Mouse (Mus musculus) liver, embryonic 14.5 days (tissue): ENCODE results near the gene Adgre1. TPM values are rescaled to one million over a fixed set of nuclear protein-coding genes. Genes with fewer than 3 reads are reported as not detected.

Source experiments
- ATAC-seq: fragments of 200-750 bp; cut with Nextera tagmentation; 2 replicates; pipeline ENCODE4 v1.8.0; 2017; ENCODE audit warnings: moderate number of reproducible peaks, mild to moderate bottlenecking, moderate library complexity; ENCODE audit not compliant: insufficient read depth
- DNase-seq, 3 experiments: peaks; one replicate each; pipeline ENCODE4 v3.0.0-alpha.2; 2012 to 2013; ENCODE audit warnings: low read depth in 3 of 3, low spot score in 3 of 3
- H3K27ac ChIP-seq: fragments of 300-500 bp; sonication (generic); 2 replicates; pipeline ENCODE4 v1.5.1; 2014; ENCODE audit warnings: moderate library complexity, mild to moderate bottlenecking, control low read depth, inconsistent platforms
- H3K27me3 ChIP-seq: fragments of 300-500 bp; sonication (generic); 2 replicates; pipeline ENCODE4 v1.6.1; 2014; ENCODE audit warnings: mild to moderate bottlenecking, low read length, moderate library complexity; ENCODE audit not compliant: control insufficient read depth, insufficient read depth
- H3K36me3 ChIP-seq: fragments of 300-500 bp; sonication (generic); replicated peaks from 2 replicates; pipeline ENCODE4 v1.6.1; 2014; ENCODE audit warnings: low read depth; ENCODE audit not compliant: control insufficient read depth, insufficient read depth
- H3K4me1 ChIP-seq, 2 experiments: fragments of 200-500 bp in 1 of 2; fragments of 300-500 bp in 1 of 2; sonication (generic) in 1 of 2; replicated peaks; 2 replicates each; pipeline ENCODE4 v1.6.1; 2012 to 2014; ENCODE audit warnings: antibody characterized with exemption in 1 of 2, inconsistent platforms in 1 of 2, low read length in 1 of 2; ENCODE audit not compliant: control insufficient read depth in 2 of 2, insufficient read depth in 2 of 2
- H3K4me2 ChIP-seq: fragments of 300-500 bp; sonication (generic); 2 replicates; pipeline ENCODE4 v1.6.1; 2014; ENCODE audit warnings: low read depth, mild to moderate bottlenecking, control low read depth, moderate library complexity
- H3K4me3 ChIP-seq, 2 experiments: fragments of 200-500 bp in 1 of 2; fragments of 300-500 bp in 1 of 2; sonication (generic) in 1 of 2; 2 replicates each; pipeline ENCODE4 v1.5.1; 2012 to 2014; ENCODE audit warnings: low read depth in 2 of 2, low read length in 2 of 2, mild to moderate bottlenecking in 2 of 2, control low read depth in 1 of 2, inconsistent platforms in 1 of 2, moderate library complexity in 1 of 2; ENCODE audit not compliant: insufficient read depth in 1 of 2
- H3K9ac ChIP-seq: fragments of 300-500 bp; sonication (generic); replicated peaks from 2 replicates; pipeline ENCODE4 v1.6.1; 2014; ENCODE audit warnings: mild to moderate bottlenecking, control low read depth, moderate library complexity
- H3K9me3 ChIP-seq: fragments of 300-500 bp; sonication (generic); 2 replicates; pipeline ENCODE4 v1.6.1; 2016; ENCODE audit warnings: low read length, mixed read lengths; ENCODE audit not compliant: control insufficient read depth
- CTCF ChIP-seq: IDR thresholded peaks from 2 replicates; pipeline ENCODE4 v1.5.1; 2016; ENCODE audit warnings: antibody characterized with exemption, low read depth, control low read depth
- EP300 ChIP-seq: IDR thresholded peaks from 2 replicates; pipeline ENCODE4 v1.6.1; 2016; ENCODE audit warnings: antibody characterized with exemption, low read depth
- WGBS: fragments of 180-500 bp; shearing (Covaris S2); extraction: QIAGEN DNeasy Blood & Tissue Kit; methylation state at CpG from one replicate; pipeline ENCODE4 v1.1.7; 2014; ENCODE audit not compliant: insufficient replicate concordance; 5-methylcytosine and 5-hydroxymethylcytosine counted together
- polyA plus RNA-seq, 2 experiments: library from polyadenylated mRNA; depleted of rRNA in 1 of 2; stranded (reverse) in 1 of 2; unstranded in 1 of 2; fragments of >200 nt; fragmentation: Nextera tagmentation in 1 of 2; extraction: Ambion mirVana in 1 of 2; gene quantifications; 2 replicates each; pipeline versions ENCODE4 v1.2.1 to v1.2.3; 2012 to 2014

The Adgre1 gene
- polyA plus RNA-seq, 2 experiments, result 10.9 to 20.4 TPM

GRCm38 (mm10) chr17:57347781-57348180 is 10.7 kb upstream of the Adgre1 start:
- H3K36me3 ChIP-seq, result no peaks in the 10 kb centered on the region
- no peak overlapping the region for H3K9ac ChIP-seq
- ATAC-seq (no peak), DNase-seq (no peak)
- TF ChIP-seq CTCF, result no peak
- no peak for TF ChIP-seq EP300
- H3K4me2 ChIP-seq, result no peak overlapping the region
- H3K4me3 ChIP-seq, result no peak overlapping the region
- H3K27me3 ChIP-seq, result no peaks in the 10 kb centered on the region
- H3K4me1 ChIP-seq, result no peaks in the 10 kb centered on the region
- no peaks in the 10 kb centered on the region for H3K9me3 ChIP-seq
- 57% methylated on average over 2 of the region's 2 CpGs for WGBS
- H3K27ac ChIP-seq, result no peak overlapping the region

DNA sequence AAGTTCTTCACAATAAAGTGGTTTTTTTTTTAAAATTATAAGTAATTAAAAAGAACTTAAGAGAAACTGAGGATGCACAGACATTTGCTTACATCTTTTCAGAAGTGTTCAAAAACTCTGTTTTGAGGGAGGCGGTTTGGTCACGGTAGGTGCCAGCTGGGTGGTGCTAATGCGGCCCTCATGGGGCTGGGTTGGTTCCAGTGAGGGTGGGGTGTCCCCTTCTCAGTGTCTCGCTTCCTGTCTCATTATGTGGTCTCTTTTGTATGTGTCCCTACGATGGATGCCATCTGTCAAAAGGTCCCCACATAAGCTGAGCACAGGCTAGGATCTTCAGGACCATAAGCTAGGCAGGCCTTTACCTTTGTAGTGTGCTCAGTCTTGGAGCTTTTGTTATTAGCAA is 9.4 kb upstream of the Adgre1 start:
- Histone ChIP-seq H3K27ac (no peak overlapping the region), H3K4me3 (no peak overlapping the region), H3K4me2 (no peak overlapping the region), H3K4me1 (no peaks in the 10 kb centered on the region), H3K9ac (no peak overlapping the region), H3K9me3 (no peaks in the 10 kb centered on the region), H3K27me3 (no peaks in the 10 kb centered on the region), H3K36me3 (no peaks in the 10 kb centered on the region)
- 64% methylated on average over 5 of the region's 5 CpGs for WGBS
- DNase-seq (no peak), ATAC-seq (no peak)
- TF ChIP-seq CTCF (no peak), EP300 (no peak)

GRCm38 (mm10) chr17:57350212-57350611 is 8.3 kb upstream of the Adgre1 start:
- no peaks in the 10 kb centered on the region for H3K9me3 ChIP-seq
- H3K4me2 ChIP-seq, result no peak overlapping the region
- no peaks in the 10 kb centered on the region for H3K36me3 ChIP-seq
- H3K4me3 ChIP-seq, result no peak overlapping the region
- 61% methylated on average over 5 of the region's 5 CpGs for WGBS
- H3K27ac ChIP-seq, result no peak overlapping the region
- H3K9ac ChIP-seq, result no peak overlapping the region
- no peaks in the 10 kb centered on the region for H3K4me1 ChIP-seq
- ATAC-seq (no peak), DNase-seq (no peak)
- no peaks in the 10 kb centered on the region for H3K27me3 ChIP-seq
- TF ChIP-seq EP300 (no peak), CTCF (no peak)

DNA sequence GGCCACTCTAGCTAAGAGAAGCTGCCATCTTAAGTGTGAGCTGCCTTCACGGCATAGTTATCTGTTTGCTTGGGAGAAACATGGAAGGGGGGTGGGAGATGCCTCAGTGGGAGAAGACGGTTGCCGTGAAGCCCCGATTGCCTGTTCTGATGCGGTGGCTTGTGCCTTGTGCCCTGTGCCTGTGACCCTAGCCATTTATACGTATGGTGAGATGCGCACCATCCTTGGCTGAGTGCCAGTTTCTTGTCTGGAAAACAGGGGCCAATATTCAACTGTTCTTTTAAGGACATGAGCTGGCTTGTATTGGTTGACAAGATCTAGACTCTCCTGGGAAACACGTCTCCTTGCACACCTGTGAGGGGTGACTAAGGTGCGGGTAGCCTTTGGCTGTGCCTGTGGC is 7.4 kb upstream of the Adgre1 start:
- H3K4me3 ChIP-seq, result no peak overlapping the region
- WGBS, result 80% methylated on average over 9 of the region's 9 CpGs
- no peak overlapping the region for H3K9ac ChIP-seq
- no peak for DNase-seq
- no peaks in the 10 kb centered on the region for H3K4me1 ChIP-seq
- H3K36me3 ChIP-seq, result no peaks in the 10 kb centered on the region
- H3K9me3 ChIP-seq, result no peaks in the 10 kb centered on the region
- TF ChIP-seq CTCF (no peak), EP300 (no peak)
- H3K4me2 ChIP-seq, result no peak overlapping the region
- no peaks in the 10 kb centered on the region for H3K27me3 ChIP-seq
- H3K27ac ChIP-seq, result no peak overlapping the region
- no peak for ATAC-seq

DNA sequence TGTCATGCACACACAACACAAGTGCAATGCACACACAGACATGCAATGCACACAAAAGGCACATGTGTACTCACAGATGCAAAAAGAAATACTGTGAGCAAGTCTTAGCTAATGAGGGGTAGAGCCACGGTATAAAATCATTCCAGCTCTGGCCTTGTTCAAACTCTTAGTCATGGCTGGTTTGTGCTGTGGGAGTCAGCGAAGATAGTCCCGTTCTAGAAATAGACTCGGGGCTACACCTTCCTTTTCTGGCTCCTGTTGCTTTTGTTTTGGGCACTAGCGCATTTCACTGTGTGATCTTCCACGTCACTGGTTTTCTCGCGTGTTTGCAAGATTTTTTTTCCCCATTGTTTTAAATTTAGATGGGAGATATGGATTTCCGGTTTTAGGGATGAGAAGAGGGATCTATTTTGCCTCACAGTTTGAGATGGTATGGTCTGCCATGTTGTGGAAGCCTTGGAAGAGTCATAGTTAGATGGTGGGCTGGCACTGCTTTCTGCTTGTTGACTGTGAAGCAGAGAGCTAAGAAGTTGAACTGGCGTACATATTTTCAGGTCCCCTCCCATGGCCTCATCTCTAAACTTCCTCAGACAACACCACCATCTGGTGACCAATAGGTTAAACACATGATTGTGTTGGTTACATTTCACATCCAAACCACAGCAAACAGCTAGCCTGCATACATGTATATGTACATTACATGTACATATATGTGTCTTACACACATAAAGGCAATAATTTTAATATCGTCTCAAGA is 1.2 kb downstream of the Adgre1 start:
- no peak overlapping the region for H3K4me2 ChIP-seq
- no peak overlapping the region for H3K27ac ChIP-seq
- WGBS, result 63% methylated on average over 11 of the region's 11 CpGs
- H3K9ac ChIP-seq, result no peak overlapping the region
- peak overlapping the region in 1 of 2 experiments; percentile 3; a peak in 1 of 4 replicates for H3K4me3 ChIP-seq
- H3K4me1 ChIP-seq, result peaks cover 0 to 3% of the 10 kb centered on the region in 2 experiments; a peak in 1 of 4 replicates
- TF ChIP-seq CTCF, result no peak; the same call in 1 of the 2 replicates
- TF ChIP-seq EP300, result no peak
- no peaks in the 10 kb centered on the region for H3K27me3 ChIP-seq
- ATAC-seq (no peak), DNase-seq (no peak)
- H3K36me3 ChIP-seq, result no peaks in the 10 kb centered on the region
- H3K9me3 ChIP-seq, result no peaks in the 10 kb centered on the region

Other genes starting within 250 kb of the Adgre1 start
- not detected in 2 replicates for gene Cd70, start 208.9 kb upstream of the Adgre1 start, polyA plus RNA-seq (2012; rRNA removed)
- gene Cd70, start 208.9 kb upstream of the Adgre1 start, polyA plus RNA-seq (2014; fragmentation: Nextera tagmentation; extraction: Ambion mirVana), result not detected in 2 replicates
- gene Tnfsf14, start 164.5 kb upstream of the Adgre1 start, polyA plus RNA-seq (2012; rRNA removed), result 1.5 and 1.9 TPM in 2 replicates
- gene Tnfsf14, start 164.5 kb upstream of the Adgre1 start, polyA plus RNA-seq (2014; fragmentation: Nextera tagmentation; extraction: Ambion mirVana), result 0.51 and 0.75 TPM in 2 replicates
- gene C3, start 130.6 kb upstream of the Adgre1 start, polyA plus RNA-seq (2012; rRNA removed), result 207 and 240 TPM in 2 replicates
- 200 and 205 TPM in 2 replicates for gene C3, start 130.6 kb upstream of the Adgre1 start, polyA plus RNA-seq (2014; fragmentation: Nextera tagmentation; extraction: Ambion mirVana)
- 7.6 and 8.5 TPM in 2 replicates for gene Gpr108, start 110.2 kb upstream of the Adgre1 start, polyA plus RNA-seq (2012; rRNA removed)
- gene Gpr108, start 110.2 kb upstream of the Adgre1 start, polyA plus RNA-seq (2014; fragmentation: Nextera tagmentation; extraction: Ambion mirVana), result 12.0 and 12.8 TPM in 2 replicates
- 4.4 and 6.6 TPM in 2 replicates for gene Trip10, start 109.2 kb upstream of the Adgre1 start, polyA plus RNA-seq (2012; rRNA removed)
- gene Trip10, start 109.2 kb upstream of the Adgre1 start, polyA plus RNA-seq (2014; fragmentation: Nextera tagmentation; extraction: Ambion mirVana), result 5.5 and 6.0 TPM in 2 replicates
- gene Vav1, start 79.6 kb upstream of the Adgre1 start, polyA plus RNA-seq (2012; rRNA removed), result 4.6 and 6.9 TPM in 2 replicates
- 10.7 and 11.0 TPM in 2 replicates for gene Vav1, start 79.6 kb upstream of the Adgre1 start, polyA plus RNA-seq (2014; fragmentation: Nextera tagmentation; extraction: Ambion mirVana)
- gene Vmn2r120, start 186.8 kb downstream of the Adgre1 start, polyA plus RNA-seq (2012; rRNA removed), result not detected in 2 replicates
- not detected in 2 replicates for gene Vmn2r120, start 186.8 kb downstream of the Adgre1 start, polyA plus RNA-seq (2014; fragmentation: Nextera tagmentation; extraction: Ambion mirVana)